Mouse (Mus musculus): Measurements from ENCODE around the gene Adam29. TPM values are rescaled to one million over a fixed set of nuclear protein-coding genes. Genes with fewer than 3 reads are reported as not detected.

Adam29 gene
- not detected in 2 replicates for polyA plus RNA-seq (2014; fragmentation: Nextera tagmentation; extraction: Ambion mirVana)

DNA sequence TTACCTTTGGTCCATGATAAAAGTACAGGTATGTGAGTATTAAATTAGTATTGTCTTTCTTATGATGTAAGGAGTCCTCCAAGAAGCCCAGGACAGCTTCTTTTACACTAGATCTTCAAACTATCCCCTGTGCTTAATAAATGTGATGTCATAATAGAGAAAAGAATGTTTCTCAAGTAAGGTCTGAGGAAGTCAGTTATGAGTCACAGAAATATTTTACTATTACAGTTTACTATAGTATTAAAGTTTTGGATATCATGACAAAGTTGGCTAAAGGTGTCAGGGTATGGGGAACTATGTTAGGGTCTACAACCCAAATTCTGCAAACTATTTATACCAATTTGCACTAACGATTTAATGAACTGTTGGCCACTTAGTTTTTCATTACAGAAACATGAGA is at the start of gene Adam29:
Gene Adam29, minus strand, starts transcription at position 101 of the 400 bp plus-strand sequence.
- no peak within 1 kb of the TSS for H3K9ac ChIP-seq (replicated peaks; ENCODE audit: low read depth, low read length)
- H3K4me2 ChIP-seq (replicated peaks; ENCODE audit: low read depth, low read length) = no peak within 1 kb of the TSS
- no peak for ATAC-seq (ENCODE audit: insufficient number of reproducible peaks, insufficient read depth, low FRiP score, low read depth)
- H3K27ac ChIP-seq (ENCODE audit: low read length) = no peak within 1 kb of the TSS
- no peaks in the 10 kb centered on the region for H3K27me3 ChIP-seq (ENCODE audit: control insufficient read depth, insufficient read depth, low read length)
- H3K9me3 ChIP-seq (ENCODE audit: control insufficient read depth, low read depth, low read length) = no peaks in the 10 kb centered on the region
- no peaks in the 10 kb centered on the region for H3K4me1 ChIP-seq (ENCODE audit: control insufficient read depth, insufficient read depth, low read length)
- no peaks in the 10 kb centered on the region for H3K36me3 ChIP-seq (ENCODE audit: control insufficient read depth, insufficient read depth, low read length)
- H3K4me3 ChIP-seq (ENCODE audit: low read depth, low read length) = no peak within 1 kb of the TSS
- 81% methylated on average over 1 of the region's 1 CpGs for WGBS

DNA sequence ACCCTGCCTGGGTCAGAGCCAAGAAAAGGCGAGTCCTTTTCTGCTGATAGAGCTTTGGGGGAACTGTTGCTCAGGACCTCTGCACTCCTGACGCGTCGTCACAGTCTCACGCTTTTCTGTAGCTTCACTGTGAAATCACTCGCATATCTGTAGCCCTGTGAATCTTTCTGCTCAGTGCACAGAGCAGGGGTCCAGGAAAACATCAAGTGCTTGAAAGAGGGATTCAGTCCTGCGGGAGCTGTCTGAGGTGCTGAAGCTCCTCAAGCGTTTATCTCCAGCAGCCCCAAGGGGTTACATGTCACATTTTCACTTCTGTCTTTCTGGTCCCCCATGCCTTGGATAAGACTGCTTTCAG is 33.8 kb upstream of the Adam29 start:
- no peaks in the 10 kb centered on the region for H3K36me3 ChIP-seq (ENCODE audit: control insufficient read depth, insufficient read depth, low read length)
- H3K9me3 ChIP-seq (ENCODE audit: control insufficient read depth, low read depth, low read length) = no peaks in the 10 kb centered on the region
- H3K27me3 ChIP-seq (ENCODE audit: control insufficient read depth, insufficient read depth, low read length) = no peaks in the 10 kb centered on the region
- peak; percentile 49; the same call in 1 of the 2 replicates for ATAC-seq (ENCODE audit: insufficient number of reproducible peaks, insufficient read depth, low FRiP score, low read depth)
- 3% methylated on average over 8 of the region's 8 CpGs for WGBS
- no peaks in the 10 kb centered on the region for H3K4me1 ChIP-seq (ENCODE audit: control insufficient read depth, insufficient read depth, low read length)
- H3K4me3 ChIP-seq (ENCODE audit: low read depth, low read length) = no peak overlapping the region
- H3K9ac ChIP-seq (replicated peaks; ENCODE audit: low read depth, low read length) = no peak overlapping the region
- H3K4me2 ChIP-seq (replicated peaks; ENCODE audit: low read depth, low read length) = no peak overlapping the region
- no peak overlapping the region for H3K27ac ChIP-seq (ENCODE audit: low read length)

DNA sequence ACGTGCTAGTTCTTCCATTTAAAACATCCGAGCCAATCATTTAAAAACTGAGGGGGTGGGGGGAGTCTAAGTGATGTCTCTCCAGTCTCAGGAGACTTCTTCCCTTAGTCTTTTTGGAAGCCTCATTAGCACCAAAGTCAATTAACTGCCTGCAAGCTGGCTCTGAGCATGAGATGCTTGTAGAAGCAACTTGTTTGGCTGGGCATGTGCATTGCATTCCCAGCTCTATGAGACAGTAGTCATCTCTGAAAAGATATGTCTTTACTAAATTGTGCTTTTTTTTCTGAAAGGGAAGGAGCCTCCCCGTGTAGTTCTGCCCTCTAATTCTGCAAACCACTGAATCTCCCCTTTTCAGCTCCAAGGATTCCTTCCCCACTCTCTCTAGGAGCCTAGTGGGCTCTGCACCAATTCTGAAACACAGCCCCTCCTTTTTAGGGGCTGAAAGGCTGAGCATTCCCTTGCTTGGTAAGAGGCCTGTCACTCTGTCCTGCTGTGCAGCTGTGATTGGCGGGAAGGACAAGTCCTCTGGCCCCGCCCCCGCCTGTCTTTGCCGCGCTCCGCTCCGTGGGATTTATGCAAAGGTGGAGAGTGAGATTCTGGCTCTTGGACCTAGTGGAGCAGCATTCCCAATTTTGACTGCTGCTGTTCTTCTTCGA is 33.2 kb upstream of the Adam29 start, which contains the start of gene Glra3:
Gene Glra3, plus strand, starts transcription at position 591 of the 656 bp plus-strand sequence.
- no peak within 1 kb of the TSS for H3K27ac ChIP-seq (ENCODE audit: low read length)
- H3K4me2 ChIP-seq (replicated peaks; ENCODE audit: low read depth, low read length) = peak within 1 kb of the TSS; percentile 18; the same call in 1 of the 2 replicates
- 14% methylated on average over 11 of the region's 11 CpGs for WGBS
- no peaks in the 10 kb centered on the region for H3K4me1 ChIP-seq (ENCODE audit: control insufficient read depth, insufficient read depth, low read length)
- no peaks in the 10 kb centered on the region for H3K36me3 ChIP-seq (ENCODE audit: control insufficient read depth, insufficient read depth, low read length)
- no peaks in the 10 kb centered on the region for H3K27me3 ChIP-seq (ENCODE audit: control insufficient read depth, insufficient read depth, low read length)
- no peaks in the 10 kb centered on the region for H3K9me3 ChIP-seq (ENCODE audit: control insufficient read depth, low read depth, low read length)
- no peak within 1 kb of the TSS for H3K4me3 ChIP-seq (ENCODE audit: low read depth, low read length)
- ATAC-seq (ENCODE audit: insufficient number of reproducible peaks, insufficient read depth, low FRiP score, low read depth) = peak; percentile 76; the same call in 1 of the 2 replicates
- H3K9ac ChIP-seq (replicated peaks; ENCODE audit: low read depth, low read length) = no peak within 1 kb of the TSS

Other genes with a start within 250 kb of the Adam29 start
- gene Glra3, start 33.5 kb upstream of the Adam29 start, polyA plus RNA-seq (2014; fragmentation: Nextera tagmentation; extraction: Ambion mirVana) = not detected in 2 replicates

Data from stomach, embryonic 14.5 days (tissue).